Mouse (Mus musculus) liver, embryonic 14.5 days (tissue): Measurements from ENCODE around the gene Aldh1l1.

Source experiments
- CTCF ChIP-seq: IDR thresholded peaks from 2 replicates; pipeline ENCODE4 v1.5.1; 2016; ENCODE audit warnings: antibody characterized with exemption, low read depth, control low read depth
- EP300 ChIP-seq: IDR thresholded peaks from 2 replicates; pipeline ENCODE4 v1.6.1; 2016; ENCODE audit warnings: antibody characterized with exemption, low read depth

DNA sequence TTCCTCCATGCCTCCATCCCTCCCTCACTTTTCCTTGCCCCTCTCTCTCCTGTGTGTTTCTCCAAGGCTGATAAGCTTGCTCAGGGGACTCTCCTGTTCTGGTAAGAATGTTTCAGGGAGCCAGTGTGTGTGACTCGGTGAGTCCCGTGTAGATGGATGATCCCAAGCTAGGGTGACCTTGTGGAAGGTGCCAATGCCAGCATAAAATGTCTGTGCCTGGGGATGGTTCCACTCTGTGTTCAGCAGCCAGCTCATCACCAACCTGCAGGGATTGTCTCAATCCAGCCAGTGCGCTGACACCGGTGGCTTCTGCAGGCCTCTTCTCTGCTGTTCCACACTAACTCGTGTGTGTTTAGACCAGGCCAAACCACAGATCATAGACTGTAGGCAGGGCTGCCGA is 130.3 kb downstream of the Aldh1l1 start:
- TF ChIP-seq CTCF: no peak
- TF ChIP-seq EP300: no peak
